Mouse (Mus musculus) C2C12 (cell line): Measurements from ENCODE around the gene Olfr889.
"Not testable (repeated sequence)": the region's sequence is repeated elsewhere in the genome, so short reads cannot be mapped to it uniquely, and the experiment has no call there.

ENCODE experiments used
- CEBPB ChIP-seq: IDR thresholded peaks from one replicate; pipeline ENCODE4 v1.6.1; 2011; ENCODE audit warnings: low read depth, mild to moderate bottlenecking, control low read depth, moderate library complexity
- CTCF ChIP-seq: IDR thresholded peaks from one replicate; pipeline ENCODE4 v1.5.1; 2011; ENCODE audit not compliant: control insufficient read depth, insufficient read depth, insufficient read length
- FOSL1 ChIP-seq: IDR thresholded peaks from one replicate; pipeline ENCODE4 v1.8.0; 2011; ENCODE audit warnings: mild to moderate bottlenecking, low read length; ENCODE audit not compliant: poor library complexity, insufficient read depth, severe bottlenecking
- MAX ChIP-seq: IDR thresholded peaks from one replicate; pipeline ENCODE4 v1.6.1; 2011; ENCODE audit warnings: mild to moderate bottlenecking, control low read depth
- MYOD1 ChIP-seq: IDR thresholded peaks from one replicate; pipeline ENCODE4 v1.6.1; 2011; ENCODE audit warnings: low read depth; ENCODE audit not compliant: control insufficient read depth, insufficient read length
- MYOG ChIP-seq: IDR thresholded peaks from one replicate; pipeline ENCODE4 v1.6.1; 2011; ENCODE audit not compliant: control insufficient read depth, insufficient read length; ENCODE audit errors: extremely low read depth
- USF1 ChIP-seq: IDR thresholded peaks from one replicate; pipeline ENCODE4 v1.6.1; 2011; ENCODE audit warnings: low read depth, mild to moderate bottlenecking, control low read depth, moderate library complexity

- TF ChIP-seq CTCF, USF1, FOSL1, MYOD1, MAX, MYOG, CEBPB: not testable (repeated sequence)
Observed at GRCm38 (mm10) chr9:38168341-38168740, 53.3 kb downstream of the Olfr889 start.
